Mouse (Mus musculus) layer of hippocampus, postnatal 36 days (tissue): ENCODE data around the gene Gnmt. TPM values are rescaled to one million over a fixed set of nuclear protein-coding genes. Genes with fewer than 3 reads are reported as not detected.

ENCODE experiments used
- DNase-seq, 2 experiments: peaks; one replicate each; pipeline ENCODE4 v3.0.0; 2022
- total RNA-seq, 2 experiments: library from RNA; stranded (reverse); gene quantifications; 2 replicates each; pipeline ENCODE4 v1.2.3; 2021

The Gnmt gene
- total RNA-seq = not detected

- DNase-seq = no peak
Measured at GRCm38 (mm10) chr17:46728904-46729318, at the start of gene Gnmt. Gene Gnmt, minus strand, starts transcription at chr17:46729168.

DNA sequence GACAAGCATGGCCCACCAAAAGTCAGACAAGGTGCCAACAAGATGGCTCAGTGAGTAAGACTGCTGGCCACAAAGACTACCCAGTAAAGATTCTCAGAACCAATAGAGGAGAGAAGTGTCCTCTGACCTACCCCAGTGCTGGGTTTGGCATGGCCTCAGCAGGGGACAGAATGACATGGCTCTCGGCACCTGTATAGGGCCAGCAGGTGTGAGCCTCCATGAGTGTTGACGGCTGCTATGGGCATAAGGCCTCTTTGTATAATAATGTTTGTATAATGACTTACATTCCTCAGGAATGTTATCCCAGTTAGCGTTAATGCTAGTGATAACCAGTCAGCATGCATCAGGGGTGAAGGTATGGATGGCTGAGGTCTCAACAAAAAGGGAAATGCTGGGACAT lies 47.1 kb upstream of the Gnmt start:
- DNase-seq = no peak

DNA sequence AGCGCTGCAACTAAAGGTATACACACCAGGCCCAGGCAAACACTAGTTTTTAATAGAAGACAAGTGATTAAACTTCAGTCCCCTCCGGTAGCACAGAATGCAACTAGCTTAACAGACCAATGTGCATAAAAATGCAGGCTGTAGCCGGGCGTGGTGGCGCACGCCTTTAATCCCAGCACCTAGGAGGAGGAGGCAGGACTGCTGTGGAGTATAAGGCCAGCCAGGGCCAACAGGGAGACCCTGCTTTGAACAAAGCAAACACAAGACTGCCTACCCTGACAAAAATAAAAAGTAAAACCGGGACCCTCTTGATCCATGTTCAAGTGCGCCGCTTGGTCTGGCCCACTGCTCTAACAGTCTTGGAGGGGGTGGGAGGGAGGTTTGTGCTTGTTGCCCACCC lies 46.1 kb upstream of the Gnmt start:
- no peak for DNase-seq

DNA sequence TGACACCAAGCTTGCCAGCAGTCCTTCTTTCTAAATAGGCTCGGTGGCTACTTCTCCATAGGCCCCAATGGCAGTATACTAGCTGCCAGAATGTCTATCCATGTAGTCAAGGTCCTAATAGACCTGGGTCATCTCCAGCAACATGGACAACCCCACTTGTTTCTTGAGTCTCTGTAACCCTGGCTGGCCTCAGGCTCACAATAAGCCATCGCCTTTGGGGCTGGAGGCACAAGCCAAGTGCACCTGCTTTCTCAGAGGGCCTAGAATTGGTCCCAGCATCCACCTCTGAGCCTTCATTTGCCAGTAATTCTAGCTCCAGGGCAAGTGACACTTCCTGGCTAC lies 45.1 kb upstream of the Gnmt start:
- no peak for DNase-seq

DNA sequence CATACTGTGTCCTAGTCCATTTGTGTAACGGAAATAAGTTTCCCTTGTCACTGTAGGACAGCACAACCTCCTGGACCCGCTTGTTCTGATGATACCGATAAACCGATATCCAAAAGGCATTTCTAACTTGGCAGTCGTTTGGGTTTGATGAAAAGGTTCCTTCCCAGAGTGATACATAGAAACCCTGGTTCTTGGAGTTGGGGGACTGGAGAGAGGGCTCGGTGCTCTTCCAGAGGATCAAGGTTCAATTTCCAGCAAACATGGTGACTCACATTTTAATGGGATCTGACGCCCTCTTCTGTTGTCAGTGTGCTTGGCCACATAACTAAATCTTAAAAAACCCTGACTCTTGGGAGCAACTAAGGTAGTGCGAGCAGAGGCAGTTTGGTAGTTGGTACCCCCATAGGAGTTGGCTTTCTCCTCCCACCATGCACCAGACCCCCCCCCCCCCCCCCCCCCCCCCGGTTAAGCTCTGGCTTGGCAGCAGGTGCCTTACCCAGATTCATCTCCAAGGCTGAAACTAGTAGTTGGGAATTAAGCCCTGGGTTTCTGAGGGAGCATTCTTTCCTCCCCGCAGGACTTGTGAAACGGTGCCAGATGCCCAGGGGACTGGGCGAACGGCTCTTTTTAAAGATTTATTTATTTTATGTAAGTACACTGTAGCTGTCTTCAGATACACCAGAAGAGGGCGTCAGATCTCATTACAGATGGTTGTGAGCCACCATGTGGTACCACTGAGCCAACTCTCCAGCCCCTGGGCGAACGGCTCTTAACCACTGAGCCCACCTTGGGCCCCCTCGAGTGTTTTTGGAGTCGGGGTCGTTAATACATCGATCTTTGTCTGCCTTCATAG lies 44.5 kb upstream of the Gnmt start:
- no peak for DNase-seq

- peak; percentile 84 to 85 for DNase-seq
Measured at GRCm38 (mm10) chr17:46772404-46773277, 43.7 kb upstream of the Gnmt start, which contains the start of gene 2310039H08Rik. Gene 2310039H08Rik, plus strand, starts transcription at chr17:46772635.

DNA sequence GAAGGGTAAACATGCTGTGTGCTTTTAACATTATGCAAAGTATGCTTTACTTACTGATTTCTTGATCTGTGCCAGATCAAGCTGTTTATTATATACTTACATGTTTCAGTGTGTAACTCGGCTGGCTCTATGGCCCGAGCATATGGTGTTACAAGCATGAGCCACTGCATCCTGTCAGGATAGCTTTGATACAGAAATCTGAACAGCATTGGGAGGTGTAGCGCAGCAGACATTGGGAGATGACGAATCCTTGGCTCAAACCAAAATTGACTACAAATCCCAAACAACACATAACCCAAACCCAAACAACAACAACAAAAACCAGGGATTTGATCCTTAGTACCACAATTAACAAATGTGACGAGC lies 43.1 kb upstream of the Gnmt start:
- DNase-seq = no peak

DNA sequence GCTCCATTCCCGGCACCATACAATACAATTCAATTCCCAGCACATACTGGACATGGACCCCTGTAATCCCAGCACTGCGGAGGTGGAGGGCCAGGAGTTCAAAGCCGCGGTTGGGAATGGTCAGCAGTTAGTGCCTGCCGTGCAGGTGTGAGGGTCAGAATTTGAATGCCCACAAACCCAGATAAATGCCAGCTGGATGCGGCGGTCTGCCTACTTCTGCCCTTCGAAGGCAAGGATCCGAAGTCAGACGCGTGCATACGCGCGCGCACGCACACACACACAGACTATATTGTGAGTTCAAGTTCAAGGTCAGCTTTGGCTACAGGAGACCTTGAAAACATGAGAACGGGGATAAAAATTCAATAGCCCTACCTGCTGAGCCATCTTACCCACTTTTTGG lies 42.6 kb upstream of the Gnmt start:
- DNase-seq = no peak

GRCm38 (mm10) chr17:46771025-46771424 lies 42.1 kb upstream of the Gnmt start:
- DNase-seq = no peak

DNA sequence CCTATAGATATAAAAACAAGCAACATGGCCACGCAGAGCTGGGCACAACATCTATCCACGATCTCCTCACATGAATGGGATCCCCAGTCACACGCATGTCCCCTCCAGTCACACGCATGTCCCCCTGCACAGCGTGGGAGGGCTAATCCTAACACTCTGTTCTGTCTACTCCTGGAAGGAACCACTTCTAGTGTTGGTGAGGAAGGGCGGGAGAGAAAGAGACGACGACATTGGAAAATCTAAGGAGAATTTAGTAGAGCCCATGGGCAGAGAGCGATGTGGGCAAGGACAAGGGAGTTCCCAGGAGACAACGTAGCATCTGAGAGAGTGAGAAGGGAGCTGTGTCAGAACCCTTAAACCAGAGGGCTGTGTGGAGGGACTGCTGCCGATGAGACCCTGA lies 41.6 kb upstream of the Gnmt start:
- no peak for DNase-seq

- no peak for DNase-seq
Measured at GRCm38 (mm10) chr17:46767868-46768267, 38.9 kb upstream of the Gnmt start.

DNA sequence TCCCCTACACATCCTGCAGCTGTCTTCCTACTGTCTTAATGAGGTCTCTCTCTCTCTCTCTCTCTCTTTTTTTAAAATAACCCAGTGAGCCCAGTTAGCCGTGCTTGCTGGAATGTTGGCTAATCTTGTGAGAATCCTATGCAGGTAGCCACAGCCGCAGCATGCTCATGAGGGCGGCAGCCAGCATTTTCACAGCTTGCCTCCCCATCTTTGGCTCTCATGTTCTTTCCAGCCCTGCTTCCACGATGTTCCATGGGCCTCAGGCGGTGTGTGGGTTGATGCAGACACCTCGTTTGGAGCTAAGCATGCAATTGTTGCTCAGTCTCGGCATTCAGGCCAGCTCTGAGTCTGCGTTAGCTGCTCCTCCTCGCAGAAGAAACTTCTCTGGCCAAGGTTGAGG lies 35.9 kb upstream of the Gnmt start:
- peak in 1 of 2 experiments; percentile 44 for DNase-seq

DNA sequence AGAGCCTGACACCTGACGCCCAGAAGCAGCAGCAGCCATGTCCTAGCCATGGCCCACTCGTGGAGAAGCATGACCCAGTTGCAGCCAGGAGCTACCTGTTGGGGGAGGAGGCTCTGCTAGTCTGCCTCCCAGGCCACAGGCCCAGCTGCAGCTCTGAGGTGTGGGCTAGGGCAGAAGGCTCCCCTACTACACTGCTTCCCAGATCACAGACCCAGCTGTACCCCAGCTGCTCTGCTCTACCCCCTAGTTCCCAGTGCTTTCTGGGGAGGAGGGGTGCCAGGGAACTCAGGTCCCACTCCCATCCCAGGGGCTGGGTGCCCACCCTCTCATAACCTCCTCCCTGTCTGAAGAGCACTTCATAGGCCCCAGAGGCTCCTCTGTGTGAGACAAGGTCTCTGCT lies 34.6 kb upstream of the Gnmt start, which contains the start of gene Ptcra:
TSS of gene Ptcra (minus strand) at position 169 of the 400 bp plus-strand sequence.
- DNase-seq = no peak

GRCm38 (mm10) chr17:46758753-46759152 lies 29.8 kb upstream of the Gnmt start:
- DNase-seq = no peak

- peak; percentile 95 to 97 for DNase-seq
Measured at GRCm38 (mm10) chr17:46751794-46752556, 23.0 kb upstream of the Gnmt start, which contains the start of gene Cnpy3. Gene Cnpy3, minus strand, starts transcription at chr17:46752214.

- DNase-seq = no peak
Measured at GRCm38 (mm10) chr17:46751056-46751793, 22.3 kb upstream of the Gnmt start.

GRCm38 (mm10) chr17:46750580-46750979 lies 21.6 kb upstream of the Gnmt start:
- no peak for DNase-seq

- DNase-seq = no peak
Measured at GRCm38 (mm10) chr17:46749282-46749681, 20.3 kb upstream of the Gnmt start.

- no peak for DNase-seq
Measured at GRCm38 (mm10) chr17:46747806-46748205, 18.8 kb upstream of the Gnmt start.

DNA sequence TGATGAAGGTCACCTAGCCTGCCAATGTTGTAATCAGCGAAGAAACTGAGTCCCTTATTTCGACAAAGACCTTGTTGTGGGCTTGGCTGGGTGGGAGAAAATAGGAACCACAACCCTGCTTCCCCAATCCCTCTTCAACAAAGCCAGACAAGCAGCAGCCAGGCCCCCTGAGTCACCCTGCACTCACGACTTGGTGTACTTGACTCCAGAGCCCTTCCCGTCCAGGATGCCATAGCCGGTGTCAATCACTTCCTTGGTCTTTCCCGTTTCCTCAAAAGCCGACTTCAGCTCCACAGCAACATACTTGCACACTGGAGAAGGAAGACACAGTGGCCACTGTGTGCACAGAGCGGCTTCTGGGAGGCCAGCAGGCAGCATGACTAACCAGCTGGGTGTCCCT lies 18.3 kb upstream of the Gnmt start:
- no peak for DNase-seq

GRCm38 (mm10) chr17:46745506-46745905 lies 16.5 kb upstream of the Gnmt start:
- no peak for DNase-seq

- no peak for DNase-seq
Measured at GRCm38 (mm10) chr17:46742986-46743385, 14.0 kb upstream of the Gnmt start.
